Mouse (Mus musculus) ES-CJ7 (cell line): ENCODE data around the gene Ankrd53.

Experiments used
- DNase-seq: peaks from one replicate; pipeline ENCODE4 v3.0.0; 2011; ENCODE audit warnings: low read depth, low spot score

Gene Ankrd53

GRCm38 (mm10) chr6:83762344-83762743 is at the start of gene Ankrd53:
Gene Ankrd53, plus strand, starts transcription at chr6:83762644.
- DNase-seq, result no peak

DNA sequence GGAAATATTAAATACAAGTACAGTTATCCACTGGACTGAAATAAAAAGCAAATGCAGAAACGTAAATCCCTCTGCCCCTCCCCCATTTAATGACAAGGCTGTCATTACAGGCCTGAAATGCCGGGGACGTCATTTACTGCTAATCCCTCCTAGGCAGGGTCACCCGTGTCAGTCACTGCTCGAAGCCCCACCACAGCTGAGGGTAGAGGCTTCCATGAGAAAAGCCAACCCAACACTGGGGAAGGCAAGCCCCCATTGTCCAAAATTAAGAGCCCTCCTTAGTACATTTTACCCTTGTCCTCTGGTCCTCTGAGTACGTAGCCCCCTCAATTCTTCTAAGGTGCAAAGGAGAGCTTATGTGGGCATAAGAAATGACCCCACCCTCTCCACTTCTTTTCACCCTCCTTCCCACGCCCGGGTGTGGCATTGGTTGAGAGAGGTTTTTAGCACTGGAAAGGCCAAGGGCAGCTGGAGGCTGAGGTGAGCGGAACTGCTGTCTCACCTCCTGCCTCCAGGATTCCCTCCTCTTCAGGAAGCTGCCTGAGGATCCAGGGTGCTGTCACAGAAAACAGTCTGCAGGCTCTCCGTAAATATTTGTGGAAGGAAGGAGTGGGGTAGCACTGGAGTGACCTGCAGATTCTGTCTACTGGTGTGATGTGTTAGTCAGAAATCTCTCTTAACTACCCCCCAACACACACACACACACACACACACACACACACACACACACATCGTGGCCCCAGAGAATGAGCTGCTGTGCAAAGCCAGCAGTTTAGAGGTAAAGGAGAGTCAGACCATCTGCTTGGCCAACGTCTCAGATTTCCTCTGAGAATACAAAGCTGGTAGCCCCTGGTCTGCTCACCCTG is 48.9 kb upstream of the Ankrd53 start:
- no peak for DNase-seq

GRCm38 (mm10) chr6:83714221-83715123 is 48.0 kb upstream of the Ankrd53 start:
- DNase-seq, result no peak

DNA sequence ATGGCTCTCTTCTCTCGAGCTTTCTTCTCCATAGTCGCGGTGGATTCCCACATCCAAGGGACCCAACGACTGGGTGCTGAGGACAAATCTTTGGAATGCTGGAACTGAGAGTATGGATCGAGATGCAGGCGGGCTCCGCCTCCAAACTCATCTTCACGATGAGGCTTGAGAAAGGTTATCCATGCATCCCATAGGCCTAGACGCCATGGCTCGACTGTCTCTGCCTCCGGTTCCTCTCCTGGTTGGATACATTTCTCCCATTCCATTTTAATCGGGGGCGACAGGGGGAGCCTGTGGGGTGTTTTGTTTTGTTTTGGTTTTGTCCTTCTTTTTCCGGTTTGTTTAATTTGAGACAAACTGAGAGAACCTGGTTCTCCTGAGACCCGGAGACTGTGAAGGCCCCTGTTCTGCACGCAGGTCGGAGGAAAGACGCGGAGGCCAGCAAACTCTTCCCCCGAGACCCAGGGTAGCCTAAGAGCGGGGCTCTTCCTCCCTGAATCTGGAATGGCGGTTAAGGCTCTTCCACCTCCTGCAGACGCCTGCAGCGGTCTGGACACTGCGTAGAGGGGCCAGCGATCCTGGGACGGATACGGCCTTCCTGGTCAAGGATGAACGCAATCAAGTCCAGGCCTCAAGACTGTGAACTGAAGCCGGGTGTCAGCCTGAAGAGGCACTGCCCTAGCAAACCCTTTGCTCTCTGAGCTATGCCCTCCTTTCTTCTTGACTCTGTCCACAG is 46.8 kb upstream of the Ankrd53 start:
- no peak for DNase-seq

DNA sequence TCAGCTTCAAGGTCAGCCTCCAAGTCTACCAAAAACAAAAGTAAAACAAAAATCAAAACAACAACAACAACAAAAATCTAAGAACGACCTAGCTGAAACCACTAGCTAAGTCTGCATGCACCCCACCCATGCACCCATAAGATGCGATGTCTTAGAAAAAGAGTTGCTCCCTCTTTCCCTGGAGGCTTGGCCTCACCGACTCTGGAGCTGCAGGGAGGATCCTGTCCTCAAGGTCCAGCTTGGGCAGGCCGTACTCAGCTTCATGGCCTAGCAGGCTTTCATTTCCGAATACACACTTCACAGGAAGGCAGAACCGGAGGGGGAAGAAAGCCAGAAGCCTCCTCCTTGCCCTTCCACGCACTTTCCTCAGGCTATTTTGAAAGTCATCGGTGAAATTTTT is 45.4 kb upstream of the Ankrd53 start:
- DNase-seq, result no peak

DNA sequence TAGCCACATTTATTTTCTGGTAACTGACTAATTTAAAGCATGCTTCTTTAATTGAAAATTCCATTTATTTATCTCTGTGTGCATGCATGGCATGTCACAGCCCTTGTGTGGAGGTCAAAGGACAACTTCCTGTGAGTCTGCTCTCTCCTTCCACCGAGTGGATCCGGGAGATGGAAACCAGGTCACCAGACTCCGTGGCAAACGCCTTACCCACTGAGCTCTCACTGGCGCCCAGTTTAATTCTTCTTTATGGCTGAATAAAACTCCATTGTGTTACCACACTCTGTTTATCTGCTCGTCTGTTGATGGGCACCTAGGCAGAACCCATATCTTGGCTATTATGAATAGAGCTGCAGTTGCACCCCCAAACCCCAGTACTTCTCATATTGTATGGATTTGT is 39.9 kb upstream of the Ankrd53 start:
- no peak for DNase-seq

- DNase-seq, result peak; percentile 84
Observed at GRCm38 (mm10) chr6:83727178-83727577, 35.3 kb upstream of the Ankrd53 start.

GRCm38 (mm10) chr6:83728488-83728887 is 34.0 kb upstream of the Ankrd53 start:
- DNase-seq, result peak; percentile 72

GRCm38 (mm10) chr6:83729350-83729970 is 33.0 kb upstream of the Ankrd53 start:
- DNase-seq, result no peak

DNA sequence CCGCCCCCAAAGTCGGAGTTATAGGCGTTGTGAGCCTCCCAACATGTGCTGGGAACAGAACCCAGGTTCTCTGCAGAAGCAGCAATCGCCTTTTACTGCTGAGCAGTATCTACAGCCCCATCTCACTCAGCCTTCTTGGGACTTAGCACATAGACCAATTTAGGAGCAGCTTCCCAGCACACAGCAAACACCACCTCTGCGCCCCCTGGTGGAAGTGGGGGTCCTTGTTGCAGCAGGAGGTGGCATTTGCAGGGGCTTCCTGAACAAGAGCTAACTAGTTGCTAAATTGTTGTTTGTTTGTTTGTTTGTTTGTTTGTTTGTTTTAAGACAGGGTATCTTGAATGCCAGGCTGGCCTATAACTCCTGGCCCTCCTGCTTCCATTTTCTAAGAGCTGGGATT is 31.3 kb upstream of the Ankrd53 start:
- peak; percentile 87 for DNase-seq

DNA sequence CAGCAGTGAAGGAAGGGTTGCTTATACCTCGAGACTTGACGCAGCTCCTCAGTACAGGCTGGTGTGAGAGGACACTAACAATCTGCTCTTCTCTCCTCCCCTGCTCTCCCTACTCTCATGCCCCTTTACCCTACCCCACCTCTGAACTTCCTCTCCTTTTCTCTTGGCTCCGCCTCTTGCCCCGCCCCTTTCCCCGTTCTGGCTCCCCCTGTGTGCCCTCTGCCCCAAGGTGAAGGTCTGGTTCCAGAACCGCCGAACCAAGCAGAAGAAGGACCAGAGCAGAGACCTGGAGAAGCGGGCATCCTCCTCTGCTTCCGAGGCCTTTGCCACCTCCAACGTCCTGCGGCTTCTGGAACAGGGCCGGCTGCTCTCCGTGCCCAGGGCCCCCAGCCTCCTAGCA is 25.1 kb upstream of the Ankrd53 start:
- peak; percentile 47 for DNase-seq

GRCm38 (mm10) chr6:83738596-83738995 is 23.8 kb upstream of the Ankrd53 start:
- no peak for DNase-seq

- no peak for DNase-seq
Observed at GRCm38 (mm10) chr6:83742761-83743160, 19.7 kb upstream of the Ankrd53 start, which contains the start of gene Atp6v1b1. Gene Atp6v1b1, plus strand, starts transcription at chr6:83742990.

DNA sequence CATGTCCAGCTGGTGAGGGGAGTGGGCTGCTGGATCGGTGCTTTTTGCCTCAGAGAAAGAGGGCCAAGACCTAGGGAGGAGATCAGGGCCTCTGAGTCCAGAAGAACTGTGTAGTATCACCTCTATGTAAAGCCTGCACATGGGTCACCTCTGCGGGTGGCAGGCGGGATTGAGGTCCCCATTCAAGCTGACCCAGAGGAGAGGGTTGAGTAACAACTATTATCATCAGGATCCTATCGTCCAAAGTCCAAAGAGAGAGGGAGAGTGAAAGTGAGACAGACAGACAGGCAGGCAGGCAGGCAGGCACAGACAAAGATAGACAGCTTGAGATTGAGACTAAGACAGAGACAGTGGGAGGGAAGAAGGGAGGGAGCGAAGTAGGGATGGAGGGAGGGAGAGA is 19.2 kb upstream of the Ankrd53 start:
- DNase-seq, result no peak

DNA sequence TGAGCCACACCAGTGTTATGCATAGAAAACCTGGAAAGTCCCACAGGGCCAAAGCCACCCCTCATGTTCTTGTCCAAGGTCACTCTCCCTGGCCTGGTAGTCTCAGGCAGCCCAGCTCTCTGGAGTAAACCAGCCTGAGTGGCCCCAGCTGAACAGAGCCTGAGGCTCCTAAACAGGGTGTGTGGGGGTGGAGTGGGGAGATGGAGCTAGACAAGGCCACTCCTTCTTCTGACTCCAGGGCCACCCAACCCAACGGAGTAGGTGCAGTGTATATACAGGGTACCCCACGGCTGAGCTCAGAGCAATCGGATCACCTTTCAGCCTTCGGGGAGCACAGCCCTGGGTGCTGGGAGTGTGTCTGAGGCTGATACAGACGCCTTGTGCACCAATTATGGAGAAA is 18.3 kb upstream of the Ankrd53 start:
- peak; percentile 52 for DNase-seq

DNA sequence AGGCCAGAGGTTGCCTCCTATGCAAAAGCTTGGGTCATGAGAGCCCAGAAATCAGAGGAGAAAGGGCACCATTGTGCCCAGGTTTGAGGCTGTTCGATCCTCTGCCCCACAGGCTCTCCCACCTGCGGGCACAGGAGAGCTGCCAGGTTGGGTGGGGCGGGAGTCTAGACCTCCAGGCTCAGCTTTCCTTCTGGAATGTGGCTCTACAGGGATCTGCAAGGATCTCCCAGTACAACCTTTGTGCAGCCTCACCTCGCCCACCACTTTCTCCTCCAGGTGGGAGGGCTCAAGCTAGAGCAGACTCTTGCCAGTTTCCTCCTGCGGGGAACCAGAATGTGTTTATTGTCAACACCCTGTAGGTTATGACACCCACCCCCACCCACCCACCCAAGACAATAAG is 17.9 kb upstream of the Ankrd53 start:
- DNase-seq, result no peak

- DNase-seq, result no peak
Observed at GRCm38 (mm10) chr6:83745466-83745865, 17.0 kb upstream of the Ankrd53 start.

GRCm38 (mm10) chr6:83749286-83749685 is 13.2 kb upstream of the Ankrd53 start:
- DNase-seq, result no peak

GRCm38 (mm10) chr6:83750171-83750684 is 12.2 kb upstream of the Ankrd53 start:
- DNase-seq, result peak; percentile 59

DNA sequence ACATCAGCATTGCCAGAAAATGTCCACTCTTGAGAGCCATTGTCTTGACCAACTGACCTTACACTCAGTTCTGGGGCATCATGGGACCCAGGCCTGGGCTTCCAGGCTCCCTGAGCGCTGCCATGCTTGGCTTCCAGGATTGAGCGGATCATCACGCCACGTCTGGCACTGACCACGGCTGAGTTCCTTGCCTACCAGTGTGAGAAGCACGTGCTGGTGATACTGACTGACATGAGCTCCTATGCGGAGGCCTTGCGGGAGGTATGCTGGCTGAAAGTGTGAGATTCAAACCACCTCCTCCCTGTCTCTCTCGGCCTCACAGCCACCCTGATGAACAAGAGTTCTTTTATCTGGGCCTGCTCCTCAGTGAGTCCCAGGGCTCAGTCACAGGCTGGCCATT is 6.4 kb upstream of the Ankrd53 start:
- no peak for DNase-seq

DNA sequence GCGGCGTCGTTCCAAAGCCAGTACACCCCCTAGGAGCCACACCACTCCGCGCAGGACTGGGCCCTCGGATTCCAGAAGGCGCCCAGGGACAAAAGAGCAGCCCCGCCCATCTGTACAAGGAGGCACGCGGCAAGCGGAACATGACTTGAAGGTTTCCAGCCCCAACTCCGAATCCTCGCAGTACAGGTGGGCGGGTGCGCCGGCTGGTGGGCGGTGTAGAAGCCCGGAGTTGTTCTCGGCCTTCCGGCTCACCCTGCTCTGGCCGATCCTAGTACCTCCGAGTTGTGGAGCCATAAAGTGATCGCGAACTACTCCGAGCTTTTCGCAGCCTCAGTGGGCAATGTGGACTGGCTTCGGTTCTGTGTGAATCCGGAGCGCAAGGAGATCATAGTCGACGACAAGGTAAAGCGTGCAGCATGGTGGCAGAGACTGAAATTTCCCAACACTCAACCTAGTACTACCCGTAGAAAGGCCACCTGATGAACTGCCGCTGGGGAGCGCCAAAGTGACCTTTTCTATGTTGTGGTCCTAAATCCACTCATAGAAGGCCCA is 512 bp downstream of the Ankrd53 start:
- DNase-seq, result peak; percentile 74
